Mouse (Mus musculus): ENCODE measurements around the gene Dnajc13.

DNA sequence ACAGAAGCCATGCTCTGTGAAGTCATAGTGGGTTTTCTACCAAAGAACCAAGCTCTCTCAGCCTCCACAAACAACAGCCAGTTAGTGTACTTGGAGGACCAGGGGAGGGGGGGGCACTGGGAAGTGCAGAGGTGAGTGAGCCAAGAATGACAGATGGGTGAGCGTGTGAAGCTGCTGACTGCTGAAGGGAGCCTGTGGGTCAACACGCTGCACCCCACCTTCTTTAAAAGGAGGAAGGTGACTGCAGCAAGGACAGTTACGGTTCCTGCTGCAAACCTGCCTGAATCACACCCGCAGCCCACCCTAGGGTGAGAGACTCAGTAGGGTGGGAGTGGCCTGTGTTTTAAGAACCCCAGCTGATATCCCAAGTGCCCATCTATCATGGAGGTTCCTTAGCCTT, 81.1 kb downstream of the Dnajc13 start:
- no peak for TF ChIP-seq CTCF (IDR thresholded peaks at IDR 0.05; ENCODE audit: borderline replicate concordance, extremely low read depth, insufficient read depth, insufficient read length)
- no peak for TF ChIP-seq POLR2A (IDR thresholded peaks at IDR 0.05; ENCODE audit: borderline replicate concordance, extremely low read depth, insufficient read depth, insufficient read length, poor library complexity, severe bottlenecking)

Measured in brain, embryonic 14.5 days (tissue).